Mouse (Mus musculus) liver, adult 2 months (tissue): ENCODE measurements around the gene Sirt6. TPM values are rescaled to one million over a fixed set of nuclear protein-coding genes. Genes with fewer than 3 reads are reported as not detected.
A peak's percentile ranks its signal among the peaks of the same experiment; 100 is the strongest.

Experiments
- DNase-seq: peaks from one replicate; pipeline ENCODE4 v3.0.0-alpha.2; 2011; ENCODE audit warnings: low read depth, low spot score; ENCODE audit errors: extremely low read depth
- H3K27ac ChIP-seq: fragments of 200-500 bp; replicated peaks from 2 replicates; pipeline ENCODE4 v1.5.1; 2012; ENCODE audit warnings: low read depth, mild to moderate bottlenecking, control low read depth, inconsistent platforms, low read length; ENCODE audit not compliant: insufficient read depth
- H3K27me3 ChIP-seq: fragments of 200-500 bp; 2 replicates; pipeline ENCODE4 v1.6.1; 2012; ENCODE audit warnings: mild to moderate bottlenecking, moderate library complexity, low read length, inconsistent platforms; ENCODE audit not compliant: control insufficient read depth, insufficient read depth
- H3K36me3 ChIP-seq: fragments of 200-500 bp; 2 replicates; pipeline ENCODE4 v1.6.1; 2012; ENCODE audit warnings: low read length, inconsistent platforms; ENCODE audit not compliant: control insufficient read depth, insufficient read depth
- H3K4me1 ChIP-seq: fragments of 200-500 bp; 2 replicates; pipeline ENCODE4 v1.6.1; 2011; ENCODE audit warnings: low read length; ENCODE audit not compliant: control insufficient read depth, insufficient read depth
- H3K4me3 ChIP-seq: fragments of 200-500 bp; 2 replicates; pipeline ENCODE4 v1.5.1; 2011; ENCODE audit warnings: low read depth, mild to moderate bottlenecking, control low read depth, low read length, moderate library complexity; ENCODE audit not compliant: insufficient read depth
- H3K79me2 ChIP-seq: fragments of 200-500 bp; 2 replicates; pipeline ENCODE4 v1.6.1; 2012; ENCODE audit warnings: inconsistent platforms, mild to moderate bottlenecking, low read length, moderate library complexity; ENCODE audit not compliant: control insufficient read depth, insufficient read depth
- H3K9ac ChIP-seq: fragments of 200-500 bp; 2 replicates; pipeline ENCODE4 v1.6.1; 2012; ENCODE audit warnings: low read depth, mild to moderate bottlenecking, control low read depth, inconsistent platforms, low read length
- CTCF ChIP-seq: fragments of 200-500 bp; IDR thresholded peaks from 2 replicates; pipeline ENCODE4 v1.5.1; 2011; ENCODE audit warnings: low read depth, low read length, control low read depth
- POLR2A ChIP-seq: fragments of 200-500 bp; IDR thresholded peaks from 2 replicates; pipeline ENCODE4 v1.6.1; 2011; ENCODE audit warnings: low read length, control low read depth; ENCODE audit not compliant: insufficient read depth; ENCODE audit errors: extremely low read depth
- WGBS: fragments of 180-500 bp; shearing (Covaris S2); methylation state at CpG from one replicate; pipeline ENCODE4 v1.1.7; 2018; 5-methylcytosine and 5-hydroxymethylcytosine counted together
- polyA plus RNA-seq: library from polyadenylated mRNA; depleted of rRNA; stranded (reverse); fragments of >200 nt; gene quantifications from 2 replicates; pipeline ENCODE4 v1.2.3, GENCODE M21; 2012
- total RNA-seq: library from RNA; depleted of rRNA; stranded (reverse); fragments of >200 nt; gene quantifications from 2 replicates; pipeline ENCODE4 v1.2.3, GENCODE M21; 2014

The Sirt6 gene
- total and polyA plus RNA-seq, 2 experiments, result 1.5 to 9.2 TPM

DNA sequence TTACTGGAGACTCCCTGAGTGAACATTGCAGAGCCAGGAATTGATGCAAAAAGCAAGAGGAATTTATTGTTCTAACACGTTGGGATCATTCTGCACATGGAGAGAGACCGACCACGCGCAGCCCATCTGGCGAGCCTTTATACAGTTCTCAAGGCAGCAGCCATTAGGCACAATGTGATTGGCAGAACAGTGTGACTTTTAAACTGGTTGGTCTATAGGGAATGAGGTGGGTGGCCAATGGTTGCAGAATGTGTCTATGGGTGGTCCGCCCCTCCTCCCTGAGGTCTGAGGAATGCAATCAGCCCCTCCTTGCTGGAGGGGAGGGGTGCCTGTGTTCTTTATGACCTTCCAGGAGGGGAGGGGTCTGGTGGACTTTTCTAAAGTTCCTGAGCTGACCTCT lies 12.1 kb downstream of the Sirt6 start:
- 85% methylated on average over 6 of the region's 6 CpGs for WGBS
- H3K4me3 ChIP-seq, result no peak overlapping the region
- DNase-seq, result no peak

GRCm38 (mm10) chr10:81612779-81613178 lies 14.8 kb downstream of the Sirt6 start:
- 75% methylated on average over 3 of the region's 3 CpGs for WGBS

More for the DNA sequence above, 12.1 kb downstream of the Sirt6 start:
- H3K79me2 ChIP-seq, result no peaks in the 10 kb centered on the region
- TF ChIP-seq CTCF, result no peak
- TF ChIP-seq POLR2A, result no peak
- no peaks in the 10 kb centered on the region for H3K36me3 ChIP-seq
- peaks cover 3% of the 10 kb centered on the region; the same call in 1 of the 2 replicates for H3K27me3 ChIP-seq
- H3K9ac ChIP-seq, result no peak overlapping the region
- no peak overlapping the region for H3K27ac ChIP-seq
- no peaks in the 10 kb centered on the region for H3K4me1 ChIP-seq

GRCm38 (mm10) chr10:81608308-81608707 lies 19.3 kb downstream of the Sirt6 start:
- Histone ChIP-seq H3K4me3 (no peak overlapping the region), H3K79me2 (no peaks in the 10 kb centered on the region), H3K9ac (no peak overlapping the region), H3K4me1 (peaks cover 7% of the 10 kb centered on the region), H3K36me3 (no peaks in the 10 kb centered on the region), H3K27me3 (no peaks in the 10 kb centered on the region; the same call in 1 of the 2 replicates), H3K27ac (no peak overlapping the region)
- WGBS, result 90% methylated on average over 1 of the region's 1 CpGs
- peak; percentile 30; the same call in 1 of the 2 replicates for TF ChIP-seq CTCF
- no peak for TF ChIP-seq POLR2A
- no peak for DNase-seq

More at GRCm38 (mm10) chr10:81612779-81613178, 14.8 kb downstream of the Sirt6 start:
- Histone ChIP-seq H3K79me2 (no peaks in the 10 kb centered on the region), H3K4me3 (no peak overlapping the region), H3K9ac (no peak overlapping the region), H3K27ac (no peak overlapping the region), H3K36me3 (no peaks in the 10 kb centered on the region), H3K27me3 (no peaks in the 10 kb centered on the region; the same call in 1 of the 2 replicates), H3K4me1 (no peaks in the 10 kb centered on the region)
- TF ChIP-seq POLR2A (no peak), CTCF (no peak)
- no peak for DNase-seq

DNA sequence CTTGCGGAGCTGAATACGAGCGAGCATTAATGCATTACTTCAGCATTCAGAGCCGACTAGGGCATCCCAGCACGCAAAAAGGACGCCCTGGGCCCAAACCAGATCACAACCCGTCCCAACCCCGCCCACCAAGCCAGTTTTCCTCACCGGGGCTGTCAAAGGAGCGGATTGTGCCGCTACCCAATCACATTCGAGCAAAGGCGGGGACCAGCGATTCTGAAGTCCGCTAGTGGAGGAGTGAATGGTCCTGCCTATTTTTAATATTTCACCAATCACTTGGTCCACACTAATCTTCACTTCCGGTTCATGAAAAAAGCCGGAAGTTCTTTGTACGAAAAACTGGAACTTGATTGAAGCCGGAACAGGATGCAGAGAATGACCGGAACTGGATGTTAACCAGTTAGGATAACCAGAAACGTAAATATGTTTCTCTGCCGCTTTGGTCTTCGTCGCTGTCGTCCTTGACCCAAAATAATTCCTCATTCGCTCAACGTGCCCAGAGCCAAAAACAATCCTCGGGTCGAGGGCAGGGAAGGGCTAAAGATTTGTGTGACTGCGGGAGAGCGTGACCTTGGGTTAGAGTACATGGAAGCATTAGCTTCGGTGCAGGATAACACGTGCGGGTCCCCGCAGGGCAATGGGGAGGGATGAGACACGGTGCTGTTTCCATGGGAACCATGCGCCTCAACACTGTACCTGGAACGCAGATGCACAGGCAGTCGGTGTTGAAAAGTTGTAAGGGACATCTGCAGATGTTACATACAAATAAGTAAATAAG lies 21.4 kb downstream of the Sirt6 start, which contains the start of gene BC025920:
Gene BC025920, plus strand, starts transcription at position 297 of the 778 bp plus-strand sequence.
- Histone ChIP-seq H3K4me1 (peaks cover 13% of the 10 kb centered on the region), H3K27me3 (no peaks in the 10 kb centered on the region), H3K27ac (peak within 1 kb of the TSS; percentile 93), H3K79me2 (no peaks in the 10 kb centered on the region), H3K4me3 (peak within 1 kb of the TSS; percentile 64), H3K36me3 (no peaks in the 10 kb centered on the region), H3K9ac (peak within 1 kb of the TSS; percentile 69)
- under 1% methylated on average over 39 of the region's 39 CpGs for WGBS
- peak; percentile 99 for DNase-seq
- TF ChIP-seq POLR2A (peak; percentile 64; the same call in 1 of the 2 replicates), CTCF (no peak)

GRCm38 (mm10) chr10:81605666-81605973 lies 22.0 kb downstream of the Sirt6 start:
- under 1% methylated on average over 14 of the region's 14 CpGs for WGBS
- Histone ChIP-seq H3K4me3 (peak overlapping the region; percentile 44), H3K4me1 (peaks cover 13% of the 10 kb centered on the region)

More at GRCm38 (mm10) chr10:81605666-81605973, 22.0 kb downstream of the Sirt6 start:
- Histone ChIP-seq H3K36me3 (no peaks in the 10 kb centered on the region), H3K79me2 (no peaks in the 10 kb centered on the region), H3K27ac (peak overlapping the region; percentile 93), H3K9ac (peak overlapping the region; percentile 60), H3K27me3 (no peaks in the 10 kb centered on the region)
- peak; percentile 84 for DNase-seq
- TF ChIP-seq POLR2A (no peak), CTCF (no peak)
